Mouse (Mus musculus): ENCODE results near the gene Mat2a.

- TF ChIP-seq CTCF (IDR thresholded peaks at IDR 0.05) = no peak
- peak; percentile 41; the same call in 1 of the 2 replicates for TF ChIP-seq EP300 (IDR thresholded peaks at IDR 0.05)
Measured at GRCm38 (mm10) chr6:72454072-72454746, 14.9 kb upstream of the Mat2a start.

Measured in lung, postnatal 0 days (tissue).